Mouse (Mus musculus): ENCODE results near the gene Slc45a1.
A peak's percentile ranks its signal among the peaks of the same experiment; 100 is the strongest.

The Slc45a1 gene

GRCm38 (mm10) chr4:150659926-150660610 lies 8.1 kb upstream of the Slc45a1 start:
- no peak for DNase-seq (ENCODE audit: low spot score in 2 of 2)

GRCm38 (mm10) chr4:150656504-150656903 lies 4.5 kb upstream of the Slc45a1 start:
- no peak for DNase-seq (ENCODE audit: low spot score in 2 of 2)

DNA sequence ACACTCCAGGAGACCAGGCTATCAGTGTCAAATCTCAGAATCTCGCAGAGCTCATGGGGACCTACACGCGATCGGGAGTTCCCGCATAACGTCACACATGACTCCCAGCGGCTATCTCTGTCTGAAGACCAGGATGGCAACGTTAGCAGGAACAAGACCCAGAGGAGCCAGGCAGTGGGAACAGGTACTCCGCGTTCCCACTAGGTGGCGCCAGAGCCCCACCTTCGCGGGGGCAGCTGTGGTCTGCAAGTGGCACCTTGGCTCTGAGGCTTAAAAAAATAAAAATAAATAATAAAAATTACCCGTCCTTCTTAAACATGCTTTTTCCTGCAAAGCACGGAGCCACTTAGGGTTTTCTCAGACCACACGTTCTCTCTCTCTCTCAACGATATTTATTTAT lies 4.0 kb upstream of the Slc45a1 start:
- DNase-seq (ENCODE audit: low spot score in 2 of 2), result peak in 1 of 2 experiments; percentile 86

DNA sequence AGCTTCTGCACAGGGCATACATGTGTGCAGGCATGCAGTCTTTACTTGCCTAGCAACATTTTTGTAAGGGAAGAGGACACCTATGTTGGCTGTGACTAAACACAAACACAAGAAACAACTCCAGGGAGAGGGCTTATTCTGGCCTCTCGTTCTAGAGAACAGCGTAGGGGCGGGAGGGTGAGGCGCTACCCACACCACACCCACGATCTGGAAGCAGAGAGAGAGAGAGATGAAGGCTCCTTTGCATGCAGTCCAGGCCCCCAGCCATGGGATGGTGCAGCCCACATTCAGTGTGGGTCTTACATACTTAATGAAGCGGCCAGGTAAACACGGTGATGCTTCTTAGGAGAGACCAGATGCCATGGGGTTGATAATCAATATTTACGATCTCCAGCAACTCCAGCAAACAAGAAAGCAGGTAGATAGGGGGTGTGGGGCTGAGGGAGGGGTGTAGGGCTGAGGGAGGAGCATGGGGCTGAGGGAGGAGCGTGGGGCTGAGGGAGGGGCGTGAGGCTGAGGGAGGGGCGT lies 1.2 kb upstream of the Slc45a1 start:
- no peak for DNase-seq (ENCODE audit: low spot score in 2 of 2)

DNA sequence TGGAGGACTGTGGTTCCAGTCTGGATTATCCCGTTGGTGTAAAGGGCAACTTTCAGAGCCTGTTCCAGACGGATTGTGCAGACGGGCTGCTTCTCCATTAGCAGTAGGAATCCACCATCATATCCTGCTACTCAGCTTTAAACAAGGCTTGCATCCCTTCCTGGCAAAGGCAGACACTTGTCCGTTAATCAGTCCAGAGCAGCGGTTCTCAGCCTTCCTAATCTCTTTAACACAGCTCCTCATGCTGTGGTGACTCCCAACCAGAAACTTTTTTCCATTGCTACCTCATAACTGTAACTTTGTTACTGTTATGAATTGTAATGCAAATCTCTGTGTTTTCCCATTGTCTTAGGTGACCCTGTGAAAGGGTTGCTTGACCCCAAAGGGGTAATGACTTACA lies 2.6 kb downstream of the Slc45a1 start:
- no peak for DNase-seq (ENCODE audit: low spot score in 2 of 2)

GRCm38 (mm10) chr4:150644299-150644698 lies 7.7 kb downstream of the Slc45a1 start:
- no peak for DNase-seq (ENCODE audit: low spot score in 2 of 2)

- DNase-seq (ENCODE audit: low spot score in 2 of 2), result no peak
Observed at GRCm38 (mm10) chr4:150636635-150637034, 15.3 kb downstream of the Slc45a1 start.

- DNase-seq (ENCODE audit: low spot score in 2 of 2), result no peak
Observed at GRCm38 (mm10) chr4:150635568-150635967, 16.4 kb downstream of the Slc45a1 start.

DNA sequence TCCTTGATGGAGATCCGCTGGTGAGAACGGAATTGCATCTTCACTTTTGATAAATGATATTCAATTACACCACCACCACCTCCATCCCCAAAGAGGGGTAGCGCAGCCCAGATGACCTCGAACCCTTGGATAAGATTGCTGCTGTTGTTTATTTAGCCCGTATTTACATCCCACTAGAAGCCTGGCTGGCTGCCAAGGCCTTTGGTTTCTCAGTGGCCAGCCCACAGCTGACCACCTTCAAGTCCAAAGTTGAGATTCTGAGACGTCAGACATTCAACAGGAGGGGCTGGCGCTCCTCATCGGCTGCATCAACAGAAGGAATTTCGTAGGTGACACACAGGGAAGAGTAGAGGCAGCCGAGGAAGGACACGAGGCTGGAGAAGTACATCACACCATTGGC lies 22.7 kb downstream of the Slc45a1 start:
- no peak for DNase-seq (ENCODE audit: low spot score in 2 of 2)

- DNase-seq (ENCODE audit: low spot score in 2 of 2), result peak in 1 of 2 experiments; percentile 61
Observed at GRCm38 (mm10) chr4:150625951-150626732, 25.8 kb downstream of the Slc45a1 start.

DNA sequence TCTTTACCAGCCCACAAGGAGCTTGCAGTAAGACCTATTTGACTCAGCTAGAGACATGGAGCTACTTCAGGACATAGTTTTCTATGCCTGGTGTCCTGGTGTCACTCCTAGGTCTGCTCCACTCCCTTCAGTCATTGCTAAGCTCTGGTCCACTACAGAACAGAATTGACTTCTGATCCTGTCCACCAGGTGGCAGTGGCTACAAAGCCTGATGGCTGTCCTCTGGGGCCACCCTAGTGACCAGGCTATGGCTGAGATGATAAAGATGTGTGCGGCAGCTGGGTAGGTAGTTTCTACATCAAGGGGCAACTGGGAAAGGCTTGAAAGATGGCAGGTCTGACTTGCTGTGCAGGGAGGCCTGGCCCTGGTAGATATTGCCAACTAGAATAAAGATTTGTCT lies 26.5 kb downstream of the Slc45a1 start:
- peak in 1 of 2 experiments; percentile 69 for DNase-seq (ENCODE audit: low spot score in 2 of 2)

DNA sequence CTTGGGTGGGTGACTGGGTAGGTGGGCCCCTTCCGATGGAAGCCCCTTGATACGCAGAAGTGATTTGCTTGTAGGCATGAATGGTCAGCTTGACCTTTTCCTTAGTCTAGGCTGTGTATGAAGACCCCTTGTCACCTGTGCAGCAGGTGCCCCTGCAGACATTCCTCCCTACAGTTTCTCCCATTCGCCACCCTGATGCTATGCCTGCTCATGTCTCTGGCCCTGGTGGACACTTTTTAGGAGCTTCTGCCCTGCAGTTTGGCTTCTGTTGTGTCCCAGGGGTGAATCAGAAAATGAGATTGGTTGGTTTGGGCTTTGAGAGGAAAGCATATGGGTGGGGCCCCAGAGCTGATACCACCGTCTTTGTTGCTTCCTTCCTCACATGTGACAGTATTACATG lies 27.0 kb downstream of the Slc45a1 start:
- no peak for DNase-seq (ENCODE audit: low spot score in 2 of 2)

- DNase-seq (ENCODE audit: low spot score in 2 of 2), result no peak
Observed at GRCm38 (mm10) chr4:150624214-150624823, 27.7 kb downstream of the Slc45a1 start.

- no peak for DNase-seq (ENCODE audit: low spot score in 2 of 2)
Observed at GRCm38 (mm10) chr4:150622641-150623040, 29.3 kb downstream of the Slc45a1 start.

DNA sequence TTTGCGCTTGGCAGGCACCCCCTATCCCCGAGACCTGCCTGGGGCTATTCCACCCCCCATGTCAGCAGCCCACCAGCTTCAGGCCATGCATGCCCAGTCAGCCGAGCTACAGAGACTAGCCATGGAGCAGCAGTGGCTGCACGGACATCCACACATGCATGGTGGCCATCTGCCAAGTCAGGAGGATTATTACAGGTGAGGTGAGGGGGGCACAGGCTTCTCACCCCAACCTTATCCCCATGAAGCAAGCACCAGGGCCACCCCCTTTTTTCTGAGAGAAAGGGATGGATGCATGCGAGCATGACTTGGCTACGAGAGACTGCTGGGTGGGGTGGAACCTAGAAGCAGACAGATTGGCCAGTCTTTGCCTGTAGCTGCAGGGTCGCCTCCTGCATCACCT lies 33.0 kb downstream of the Slc45a1 start:
- no peak for DNase-seq (ENCODE audit: low spot score in 2 of 2)

DNA sequence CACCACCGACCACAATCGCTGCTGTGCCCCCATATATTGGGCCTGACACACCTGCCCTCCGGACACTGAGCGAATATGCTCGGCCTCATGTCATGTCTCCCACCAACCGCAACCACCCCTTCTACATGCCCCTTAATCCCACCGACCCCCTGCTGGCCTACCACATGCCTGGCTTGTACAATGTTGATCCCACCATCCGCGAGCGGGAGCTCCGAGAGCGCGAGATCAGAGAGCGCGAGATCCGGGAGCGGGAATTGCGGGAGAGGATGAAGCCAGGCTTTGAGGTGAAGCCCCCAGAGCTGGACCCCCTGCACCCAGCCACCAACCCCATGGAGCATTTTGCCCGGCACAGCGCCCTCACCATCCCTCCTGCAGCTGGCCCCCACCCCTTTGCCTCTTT lies 35.1 kb downstream of the Slc45a1 start:
- DNase-seq (ENCODE audit: low spot score in 2 of 2), result no peak

- DNase-seq (ENCODE audit: low spot score in 2 of 2), result no peak
Observed at GRCm38 (mm10) chr4:150616029-150616420, 35.9 kb downstream of the Slc45a1 start.

DNA sequence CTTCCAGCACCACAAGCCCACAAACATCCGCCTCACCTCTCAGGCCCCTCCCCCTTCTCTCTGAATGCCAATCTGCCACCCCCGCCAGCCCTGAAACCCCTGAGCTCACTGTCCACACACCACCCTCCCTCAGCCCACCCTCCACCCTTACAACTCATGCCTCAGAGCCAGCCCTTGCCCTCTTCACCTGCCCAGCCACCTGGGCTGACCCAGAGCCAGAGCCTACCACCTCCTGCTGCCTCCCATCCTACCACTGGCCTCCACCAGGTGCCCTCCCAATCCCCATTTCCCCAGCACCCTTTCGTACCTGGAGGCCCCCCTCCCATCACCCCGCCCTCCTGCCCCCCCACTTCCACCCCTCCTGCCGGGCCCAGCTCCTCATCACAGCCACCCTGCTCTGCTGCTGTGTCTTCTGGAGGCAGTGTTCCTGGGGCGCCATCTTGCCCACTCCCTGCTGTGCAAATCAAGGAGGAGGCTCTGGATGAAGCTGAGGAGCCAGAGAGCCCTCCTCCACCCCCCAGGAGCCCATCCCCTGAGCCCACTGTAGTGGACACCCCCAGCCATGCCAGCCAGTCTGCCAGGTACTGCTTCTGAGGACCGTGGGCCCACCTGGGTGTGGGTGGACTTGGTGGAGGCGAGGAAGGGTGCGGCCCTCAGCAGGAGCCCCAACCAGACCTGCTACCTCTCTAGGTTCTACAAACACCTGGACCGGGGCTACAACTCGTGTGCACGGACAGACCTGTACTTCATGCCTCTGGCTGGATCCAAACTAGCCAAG lies 36.5 kb downstream of the Slc45a1 start:
- DNase-seq (ENCODE audit: low spot score in 2 of 2), result no peak

DNA sequence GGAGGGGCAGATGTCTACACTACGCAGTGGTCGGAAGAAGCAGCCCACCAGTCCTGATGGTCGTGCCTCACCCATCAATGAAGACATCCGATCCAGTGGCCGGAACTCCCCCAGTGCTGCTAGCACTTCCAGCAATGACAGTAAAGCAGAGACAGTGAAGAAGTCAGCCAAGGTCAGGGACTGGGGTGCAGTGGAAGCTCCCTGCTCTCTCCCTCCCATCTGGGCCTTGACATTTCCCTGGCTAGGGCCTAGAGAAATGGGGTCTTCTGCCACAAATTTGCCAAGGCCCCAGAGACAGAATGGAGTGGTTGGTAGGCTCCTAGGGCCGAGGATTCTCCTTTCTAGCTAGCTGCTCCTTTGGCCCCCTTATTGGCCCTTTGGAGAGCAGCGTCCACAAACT lies 38.3 kb downstream of the Slc45a1 start:
- no peak for DNase-seq (ENCODE audit: low spot score in 2 of 2)

DNA sequence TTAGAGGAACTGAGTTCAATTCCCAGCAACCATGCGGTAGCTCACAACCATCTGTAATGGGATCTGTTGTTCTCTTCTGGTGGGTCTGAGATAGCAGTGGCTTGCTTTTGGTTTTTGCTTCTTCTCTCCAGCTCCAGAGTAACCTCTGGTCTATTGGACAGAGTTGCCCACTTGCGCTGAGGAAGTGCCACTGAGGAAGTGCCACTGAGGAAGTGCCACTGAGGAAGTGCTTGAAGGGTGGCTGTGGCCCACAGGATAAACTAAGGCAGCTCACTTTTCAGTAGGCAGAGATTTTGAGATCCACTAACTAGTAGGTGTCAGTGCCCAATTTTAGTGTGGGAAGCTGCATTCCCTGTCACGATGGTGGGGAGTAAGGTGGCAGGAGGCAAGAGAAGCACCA lies 43.3 kb downstream of the Slc45a1 start:
- DNase-seq (ENCODE audit: low spot score in 2 of 2), result no peak

GRCm38 (mm10) chr4:150606449-150607161 lies 45.4 kb downstream of the Slc45a1 start:
- DNase-seq (ENCODE audit: low spot score in 2 of 2), result no peak

All from left cerebral cortex, adult 9 months (tissue).